Mouse (Mus musculus): ENCODE results near the gene Gm2030.
"Not testable (repeated sequence)": the region's sequence is repeated elsewhere in the genome, so short reads cannot be mapped to it uniquely, and the experiment has no call there.

Gm2030 gene

DNA sequence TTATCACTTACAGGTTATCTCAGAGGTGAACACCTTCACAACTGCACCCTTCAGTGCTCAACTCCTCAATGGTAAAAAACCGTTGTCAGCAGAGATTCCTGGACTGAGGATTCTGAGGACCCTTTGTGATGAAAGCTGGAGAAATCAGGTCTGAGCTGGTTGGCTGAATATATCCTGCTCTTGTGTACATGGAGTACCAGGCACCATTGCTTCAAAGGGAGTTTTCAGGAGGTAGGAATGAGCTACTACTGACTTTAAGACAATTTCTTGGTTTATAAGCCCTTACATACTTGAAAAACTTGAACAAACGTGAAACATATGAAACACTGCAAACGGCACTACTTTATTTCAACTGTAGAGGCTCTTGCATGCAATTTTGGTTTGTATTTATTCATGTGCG lies at the start of gene Gm2030:
TSS of gene Gm2030 (minus strand) at position 101 of the 400 bp plus-strand sequence.
- DNase-seq = not testable (repeated sequence)
